Mouse (Mus musculus): ENCODE measurements around the gene Gnpat. TPM values are rescaled to one million over a fixed set of nuclear protein-coding genes. Genes with fewer than 3 reads are reported as not detected.
A peak's percentile ranks its signal among the peaks of the same experiment; 100 is the strongest.

Gnpat gene
- polyA plus RNA-seq, 1 experiment = 100 TPM

DNA sequence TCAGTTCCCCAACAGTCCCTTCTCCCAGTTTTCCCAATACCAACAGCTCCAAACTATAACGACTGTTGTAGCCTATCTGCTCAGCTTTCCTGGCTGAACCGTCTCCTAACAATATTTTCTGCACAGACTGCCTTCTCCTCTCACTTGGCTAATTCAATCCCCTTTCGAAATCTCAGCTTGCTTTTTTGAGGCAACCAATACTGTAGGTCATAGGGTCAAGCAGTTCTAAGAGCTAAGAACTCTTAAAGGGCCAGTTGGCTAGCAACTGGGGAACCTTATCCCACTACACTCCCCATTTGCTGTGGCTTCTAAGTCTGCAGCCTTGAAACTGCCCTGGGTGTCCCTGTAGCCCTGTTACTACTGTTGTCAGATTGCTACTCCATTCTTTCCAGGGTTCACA is 17.7 kb upstream of the Gnpat start:
- 75% methylated on average over 3 of the region's 3 CpGs for WGBS
- peaks cover 8% of the 10 kb centered on the region; the same call in 1 of the 2 replicates for H3K4me1 ChIP-seq (ENCODE audit: control insufficient read depth, insufficient read depth, low read length)
- no peak overlapping the region for H3K4me3 ChIP-seq (replicated peaks; ENCODE audit: insufficient read depth, low read depth, low read length)
- H3K27me3 ChIP-seq (ENCODE audit: control insufficient read depth, insufficient read depth, low read length) = no peaks in the 10 kb centered on the region
- TF ChIP-seq CTCF (IDR thresholded peaks at IDR 0.05; ENCODE audit: borderline replicate concordance, insufficient read depth, low read depth, low read length) = no peak
- TF ChIP-seq POLR2A (IDR thresholded peaks at IDR 0.05; ENCODE audit: borderline replicate concordance, insufficient read depth, low read length) = no peak
- DNase-seq = no peak
- H3K27ac ChIP-seq (ENCODE audit: insufficient read depth, low read length) = no peak overlapping the region

DNA sequence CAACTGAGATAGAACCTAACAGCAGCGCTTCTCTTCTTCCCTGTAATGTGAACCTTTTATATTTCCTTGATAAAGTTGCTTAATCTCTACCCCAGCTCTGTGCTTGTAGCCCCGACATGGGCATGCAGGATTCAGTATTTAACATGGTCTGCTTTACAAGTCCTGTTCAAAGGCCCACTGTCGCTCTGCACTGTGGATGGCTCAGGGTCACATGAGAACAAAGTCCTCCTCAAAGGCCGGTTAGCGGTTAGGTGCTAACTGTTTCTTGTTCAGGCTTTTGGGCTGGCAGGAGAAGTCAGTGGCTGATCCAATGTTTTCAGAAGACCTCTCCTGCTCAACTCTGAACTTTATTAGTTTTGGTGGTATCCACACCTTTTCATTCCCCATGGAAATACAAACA is 17.3 kb upstream of the Gnpat start:
- 94% methylated on average over 5 of the region's 5 CpGs for WGBS
- DNase-seq = no peak

DNA sequence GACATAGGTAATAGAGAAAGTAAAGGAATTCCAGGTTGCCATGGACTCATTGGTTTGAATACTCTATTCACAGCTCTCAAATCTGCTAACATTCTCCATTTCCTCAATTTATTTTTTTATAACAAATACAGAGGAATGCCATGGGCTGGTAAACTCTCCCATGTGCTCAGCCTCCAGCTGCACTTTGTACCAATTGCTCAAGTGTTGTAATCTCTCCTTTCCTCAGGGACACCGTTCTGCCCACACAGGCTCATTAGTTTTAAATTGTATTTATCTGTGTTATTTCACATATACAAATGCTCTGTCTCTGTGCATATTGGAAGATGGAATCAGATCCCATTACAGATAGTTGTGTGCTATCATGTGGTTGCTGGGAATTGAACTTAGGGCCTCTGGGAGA is 9.3 kb upstream of the Gnpat start:
- no peaks in the 10 kb centered on the region for H3K4me1 ChIP-seq (ENCODE audit: control insufficient read depth, insufficient read depth, low read length)
- 100% methylated on average over 1 of the region's 1 CpGs for WGBS

More for the DNA sequence above, 17.3 kb upstream of the Gnpat start:
- Histone ChIP-seq H3K27me3 (ENCODE audit: control insufficient read depth, insufficient read depth, low read length) (no peaks in the 10 kb centered on the region), H3K27ac (ENCODE audit: insufficient read depth, low read length) (no peak overlapping the region), H3K4me3 (replicated peaks; ENCODE audit: insufficient read depth, low read depth, low read length) (no peak overlapping the region), H3K4me1 (ENCODE audit: control insufficient read depth, insufficient read depth, low read length) (peaks cover 8% of the 10 kb centered on the region; the same call in 1 of the 2 replicates)
- TF ChIP-seq CTCF (IDR thresholded peaks at IDR 0.05; ENCODE audit: borderline replicate concordance, insufficient read depth, low read depth, low read length) (no peak), POLR2A (IDR thresholded peaks at IDR 0.05; ENCODE audit: borderline replicate concordance, insufficient read depth, low read length) (no peak)

GRCm38 (mm10) chr8:124859466-124859865 is 3.4 kb upstream of the Gnpat start:
- Histone ChIP-seq H3K27ac (ENCODE audit: insufficient read depth, low read length) (no peak overlapping the region), H3K27me3 (ENCODE audit: control insufficient read depth, insufficient read depth, low read length) (no peaks in the 10 kb centered on the region), H3K4me1 (ENCODE audit: control insufficient read depth, insufficient read depth, low read length) (no peaks in the 10 kb centered on the region; the same call in 1 of the 2 replicates), H3K4me3 (replicated peaks; ENCODE audit: insufficient read depth, low read depth, low read length) (no peak overlapping the region)
- peak in 1 of 2 experiments; percentile 22 for DNase-seq
- TF ChIP-seq POLR2A (IDR thresholded peaks at IDR 0.05; ENCODE audit: borderline replicate concordance, insufficient read depth, low read length) (no peak), CTCF (IDR thresholded peaks at IDR 0.05; ENCODE audit: borderline replicate concordance, insufficient read depth, low read depth, low read length) (peak; percentile 41; the same call in 1 of the 2 replicates)

More for the DNA sequence above, 9.3 kb upstream of the Gnpat start:
- no peak for DNase-seq
- H3K27me3 ChIP-seq (ENCODE audit: control insufficient read depth, insufficient read depth, low read length) = no peaks in the 10 kb centered on the region
- TF ChIP-seq CTCF (IDR thresholded peaks at IDR 0.05; ENCODE audit: borderline replicate concordance, insufficient read depth, low read depth, low read length) = no peak
- no peak for TF ChIP-seq POLR2A (IDR thresholded peaks at IDR 0.05; ENCODE audit: borderline replicate concordance, insufficient read depth, low read length)
- no peak overlapping the region for H3K27ac ChIP-seq (ENCODE audit: insufficient read depth, low read length)
- no peak overlapping the region for H3K4me3 ChIP-seq (replicated peaks; ENCODE audit: insufficient read depth, low read depth, low read length)

DNA sequence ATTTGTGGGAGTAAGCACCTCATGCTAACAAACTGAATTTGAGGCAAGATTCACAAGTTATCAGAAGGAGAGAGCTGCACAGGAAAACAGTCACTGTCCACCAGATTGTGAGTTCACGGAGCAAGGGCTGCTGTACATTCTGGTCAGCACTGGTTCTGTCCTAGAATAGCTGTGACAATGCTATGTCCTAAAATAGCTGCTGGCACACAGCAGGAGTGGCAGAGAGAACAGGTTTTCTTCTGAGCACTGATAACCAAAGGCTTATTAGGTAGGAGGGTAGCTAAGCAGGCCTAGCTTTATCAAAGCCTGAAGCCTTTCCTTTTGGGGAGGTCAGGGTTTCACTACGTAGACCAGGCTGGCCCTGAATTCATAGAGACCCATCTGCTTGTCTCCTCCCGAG is 2.6 kb upstream of the Gnpat start:
- DNase-seq = peak; percentile 37 to 67
- no peaks in the 10 kb centered on the region for H3K27me3 ChIP-seq (ENCODE audit: control insufficient read depth, insufficient read depth, low read length)
- H3K27ac ChIP-seq (ENCODE audit: insufficient read depth, low read length) = peak overlapping the region; percentile 85
- WGBS = 24% methylated on average over 3 of the region's 3 CpGs
- H3K4me3 ChIP-seq (replicated peaks; ENCODE audit: insufficient read depth, low read depth, low read length) = no peak overlapping the region
- no peaks in the 10 kb centered on the region; the same call in 1 of the 2 replicates for H3K4me1 ChIP-seq (ENCODE audit: control insufficient read depth, insufficient read depth, low read length)
- TF ChIP-seq CTCF (IDR thresholded peaks at IDR 0.05; ENCODE audit: borderline replicate concordance, insufficient read depth, low read depth, low read length) (no peak), POLR2A (IDR thresholded peaks at IDR 0.05; ENCODE audit: borderline replicate concordance, insufficient read depth, low read length) (no peak; the same call in 1 of the 2 replicates)

GRCm38 (mm10) chr8:124863163-124863677 is 387 bp downstream of the Gnpat start:
- Histone ChIP-seq H3K4me3 (replicated peaks; ENCODE audit: insufficient read depth, low read depth, low read length) (peak overlapping the region; percentile 92), H3K27ac (ENCODE audit: insufficient read depth, low read length) (peak overlapping the region; percentile 75), H3K4me1 (ENCODE audit: control insufficient read depth, insufficient read depth, low read length) (peaks cover 5% of the 10 kb centered on the region), H3K27me3 (ENCODE audit: control insufficient read depth, insufficient read depth, low read length) (no peaks in the 10 kb centered on the region)
- DNase-seq = no peak
- no peak for TF ChIP-seq CTCF (IDR thresholded peaks at IDR 0.05; ENCODE audit: borderline replicate concordance, insufficient read depth, low read depth, low read length)
- TF ChIP-seq POLR2A (IDR thresholded peaks at IDR 0.05; ENCODE audit: borderline replicate concordance, insufficient read depth, low read length) = no peak
- WGBS = 0% methylated on average over 33 of the region's 33 CpGs

- WGBS = 13% methylated on average over 8 of the region's 8 CpGs
Observed at GRCm38 (mm10) chr8:124863729-124864128, 896 bp downstream of the Gnpat start.

DNA sequence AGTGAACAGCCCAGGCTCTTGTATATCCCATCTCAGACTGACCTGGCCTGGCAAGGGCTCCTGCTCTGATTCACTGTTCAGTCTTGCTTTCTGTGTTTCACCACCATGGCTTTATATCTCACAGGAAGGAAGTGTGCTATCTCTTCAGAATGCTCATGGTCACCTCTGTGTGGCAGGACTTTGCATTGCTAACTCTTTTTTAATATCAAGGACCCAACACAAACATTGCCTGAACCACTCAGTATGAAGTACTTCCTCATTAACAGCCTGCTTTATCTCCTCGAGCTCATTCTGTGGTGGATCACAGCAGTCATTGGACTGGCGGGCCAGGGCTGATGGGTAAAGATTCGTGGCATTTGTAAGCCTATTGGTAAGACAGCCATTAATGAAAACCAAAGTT is 3.8 kb downstream of the Gnpat start:
- WGBS = 79% methylated on average over 3 of the region's 3 CpGs
- no peak for TF ChIP-seq POLR2A (IDR thresholded peaks at IDR 0.05; ENCODE audit: borderline replicate concordance, insufficient read depth, low read length)
- no peak for TF ChIP-seq CTCF (IDR thresholded peaks at IDR 0.05; ENCODE audit: borderline replicate concordance, insufficient read depth, low read depth, low read length)
- H3K4me3 ChIP-seq (replicated peaks; ENCODE audit: insufficient read depth, low read depth, low read length) = no peak overlapping the region
- DNase-seq = no peak
- H3K4me1 ChIP-seq (ENCODE audit: control insufficient read depth, insufficient read depth, low read length) = peaks cover 5% of the 10 kb centered on the region; the same call in 1 of the 2 replicates
- no peak overlapping the region for H3K27ac ChIP-seq (ENCODE audit: insufficient read depth, low read length)
- H3K27me3 ChIP-seq (ENCODE audit: control insufficient read depth, insufficient read depth, low read length) = no peaks in the 10 kb centered on the region

More at GRCm38 (mm10) chr8:124863729-124864128, 896 bp downstream of the Gnpat start:
- TF ChIP-seq POLR2A (IDR thresholded peaks at IDR 0.05; ENCODE audit: borderline replicate concordance, insufficient read depth, low read length) = no peak
- TF ChIP-seq CTCF (IDR thresholded peaks at IDR 0.05; ENCODE audit: borderline replicate concordance, insufficient read depth, low read depth, low read length) = no peak
- DNase-seq = no peak
- peak overlapping the region; percentile 92 for H3K4me3 ChIP-seq (replicated peaks; ENCODE audit: insufficient read depth, low read depth, low read length)
- H3K27me3 ChIP-seq (ENCODE audit: control insufficient read depth, insufficient read depth, low read length) = no peaks in the 10 kb centered on the region
- peaks cover 5% of the 10 kb centered on the region for H3K4me1 ChIP-seq (ENCODE audit: control insufficient read depth, insufficient read depth, low read length)
- H3K27ac ChIP-seq (ENCODE audit: insufficient read depth, low read length) = no peak overlapping the region
